Mouse (Mus musculus) cerebellum, adult 2 months (tissue): Measurements from ENCODE around the gene Fam228a.

Experiments used
- CTCF ChIP-seq: fragments of 200-500 bp; IDR thresholded peaks from 2 replicates; pipeline ENCODE4 v1.5.1; 2011; ENCODE audit warnings: low read depth, mild to moderate bottlenecking, control low read depth, low read length, moderate library complexity, borderline replicate concordance; ENCODE audit not compliant: insufficient read depth
- POLR2A ChIP-seq: fragments of 200-500 bp; IDR thresholded peaks from 2 replicates; pipeline ENCODE4 v1.6.1; 2011; ENCODE audit warnings: low read length, control low read depth, borderline replicate concordance; ENCODE audit not compliant: insufficient read depth

- TF ChIP-seq POLR2A = no peak
- TF ChIP-seq CTCF = no peak
Observed at GRCm38 (mm10) chr12:4689341-4689740, 48.9 kb downstream of the Fam228a start.
